Mouse (Mus musculus) brain, embryonic 14.5 days (tissue): ENCODE measurements at regions not wholly inside any gene's neighbourhood (a gene's known extent, or its start where the extent isn't known, plus 50 kb on each side); places are given as distances from the start of the nearest gene placed in this dataset.

Experiments used
- CTCF ChIP-seq: fragments of 200-500 bp; IDR thresholded peaks from 2 replicates; pipeline ENCODE4 v1.5.1; 2012; ENCODE audit warnings: inconsistent platforms, mild to moderate bottlenecking, moderate library complexity, borderline replicate concordance; ENCODE audit not compliant: insufficient read depth, insufficient read length; ENCODE audit errors: extremely low read depth
- POLR2A ChIP-seq: fragments of 200-500 bp; IDR thresholded peaks from 2 replicates; pipeline ENCODE4 v1.6.1; 2012; ENCODE audit warnings: mild to moderate bottlenecking, inconsistent platforms, borderline replicate concordance; ENCODE audit not compliant: poor library complexity, insufficient read depth, insufficient read length, severe bottlenecking; ENCODE audit errors: extremely low read depth

DNA sequence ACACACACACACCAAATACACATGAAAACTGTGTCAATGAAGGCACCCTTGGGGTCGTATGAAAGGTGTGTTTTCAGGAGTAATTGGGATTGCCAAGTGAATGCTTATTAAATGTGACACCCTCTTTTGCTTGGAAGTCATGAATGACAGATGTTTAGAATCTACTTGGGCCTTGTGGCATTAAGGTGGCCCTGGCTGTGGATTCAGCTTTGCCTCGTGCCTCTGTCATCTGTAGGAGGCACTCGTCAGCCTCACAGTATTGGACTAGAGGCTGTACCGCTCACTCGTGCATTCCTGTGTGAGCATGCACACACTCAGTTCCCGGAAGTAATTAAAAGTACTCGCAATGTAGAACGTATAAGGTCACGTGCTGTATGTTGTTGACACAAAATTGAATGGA lies 66.0 kb upstream of the Ssx2ip start:
- TF ChIP-seq CTCF = no peak
- no peak for TF ChIP-seq POLR2A
